Mouse (Mus musculus) ES-E14 (cell line): ENCODE measurements around the gene C77080.

ENCODE experiments used
- CHD2 ChIP-seq: IDR thresholded peaks from 2 replicates; pipeline ENCODE4 v1.6.1; 2014; ENCODE audit warnings: mild to moderate bottlenecking, low read depth, low read length, inconsistent platforms
- MAFK ChIP-seq: IDR thresholded peaks from 2 replicates; pipeline ENCODE4 v1.6.1; 2014; ENCODE audit warnings: mild to moderate bottlenecking, low read depth, low read length, inconsistent platforms; ENCODE audit not compliant: insufficient read depth

GRCm38 (mm10) chr4:129235147-129235546, 26.1 kb downstream of the C77080 start:
- TF ChIP-seq MAFK (no peak), CHD2 (no peak)
